Mouse (Mus musculus): ENCODE results near the gene Bad. TPM values are rescaled to one million over a fixed set of nuclear protein-coding genes. Genes with fewer than 3 reads are reported as not detected.

The Bad gene
- polyA plus RNA-seq, 1 experiment from 2014 or later = 90.4 TPM

DNA sequence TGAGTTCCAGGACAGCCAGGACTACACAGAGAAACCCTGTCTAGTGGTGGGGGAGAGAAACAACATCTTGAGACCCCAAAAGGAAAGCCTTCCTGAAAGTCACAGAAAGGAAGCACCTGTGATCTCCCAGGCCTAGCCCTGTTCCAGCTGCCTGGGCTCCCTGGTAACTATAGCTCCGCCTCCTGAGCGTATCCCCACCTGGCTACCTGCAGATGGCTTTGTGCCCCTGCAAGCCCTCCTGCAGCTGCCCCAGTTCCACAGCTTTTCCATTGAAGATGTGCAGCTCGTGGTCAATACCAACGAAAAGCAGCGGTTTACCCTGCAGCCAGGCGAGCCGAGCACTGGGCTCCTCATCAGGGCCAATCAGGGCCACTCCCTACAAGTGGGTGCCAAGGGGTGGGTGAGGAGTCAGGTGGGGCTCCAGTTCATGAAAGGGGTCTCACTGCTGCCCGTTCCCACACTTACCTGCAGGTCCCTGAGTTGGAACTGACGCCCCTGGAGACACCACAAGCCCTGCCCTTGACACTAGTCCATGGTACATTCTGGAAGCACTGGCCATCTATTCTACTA lies 56.1 kb downstream of the Bad start:
- 84% methylated on average over 9 of the region's 9 CpGs for WGBS
- Histone ChIP-seq H3K9me3 (no peaks in the 10 kb centered on the region), H3K4me3 (no peak overlapping the region)

DNA sequence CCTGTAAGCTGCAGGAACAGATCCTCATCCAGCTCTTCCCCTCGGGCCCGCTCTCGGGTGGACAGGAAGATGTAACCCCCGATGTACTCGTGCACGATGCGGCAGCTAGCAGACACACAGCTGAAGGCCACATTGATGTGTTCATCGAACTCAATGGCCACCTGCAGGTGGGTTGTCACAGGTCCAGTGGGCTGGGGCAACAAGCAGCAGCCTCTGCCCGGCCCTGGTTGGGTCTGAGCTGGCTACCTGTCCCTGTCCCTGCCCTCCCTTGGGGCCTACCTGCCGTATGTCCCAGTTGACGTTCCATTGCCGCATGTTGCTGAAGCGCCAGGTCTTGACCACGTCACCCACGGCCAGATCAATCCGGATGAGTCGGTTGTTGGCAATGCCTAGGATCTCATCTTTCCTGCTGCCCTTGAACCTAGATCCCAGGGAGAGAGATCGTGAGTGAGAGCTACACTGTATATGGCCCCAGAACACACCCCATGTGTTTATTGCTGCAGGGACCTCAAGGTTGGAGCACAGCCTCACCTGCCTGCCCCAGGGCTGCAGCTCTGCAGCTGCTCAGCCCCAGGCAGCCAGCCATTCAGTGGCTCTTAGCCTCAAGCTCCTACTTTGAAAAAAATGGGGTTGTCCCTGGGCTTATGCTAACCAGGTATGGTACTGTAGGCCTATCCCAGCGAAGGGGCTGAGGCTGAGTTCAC lies 57.9 kb downstream of the Bad start:
- peaks cover 28% of the 10 kb centered on the region for H3K4me1 ChIP-seq (replicated peaks)
- H3K27me3 ChIP-seq = no peaks in the 10 kb centered on the region
- H3K9ac ChIP-seq = no peak overlapping the region
- no peak overlapping the region for H3K4me2 ChIP-seq
- H3K27ac ChIP-seq (replicated peaks) = no peak overlapping the region
- no peak for ATAC-seq (ENCODE audit: low read depth)
- H3K4me3 ChIP-seq = no peak overlapping the region
- no peaks in the 10 kb centered on the region for H3K9me3 ChIP-seq
- H3K36me3 ChIP-seq = peaks cover 25% of the 10 kb centered on the region
- WGBS = 92% methylated on average over 19 of the region's 19 CpGs

More for the DNA sequence above, 56.1 kb downstream of the Bad start:
- Histone ChIP-seq H3K27me3 (no peaks in the 10 kb centered on the region), H3K4me1 (replicated peaks) (peaks cover 43% of the 10 kb centered on the region), H3K27ac (replicated peaks) (no peak overlapping the region), H3K9ac (no peak overlapping the region), H3K4me2 (no peak overlapping the region), H3K36me3 (peaks cover 25% of the 10 kb centered on the region)
- ATAC-seq (ENCODE audit: low read depth) = no peak

Small RNAs within 50 kb of the gene (microRNA-seq; reads per million reads assigned to microRNA genes)
- 1.3 reads per million for gene Mir6990

Other genes with a start within 250 kb of the Bad start
- gene Rps6ka4, start 101.2 kb upstream of the Bad start, polyA plus RNA-seq (2015; fragmentation: Nextera tagmentation; extraction: Ambion mirVana) = 8.4 and 9.8 TPM in 2 replicates
- 0.54 and 1.3 TPM in 2 replicates for gene Ccdc88b, start 83.7 kb upstream of the Bad start, polyA plus RNA-seq (2015; fragmentation: Nextera tagmentation; extraction: Ambion mirVana)
- 117 and 159 TPM in 2 replicates for gene Trmt112, start 32.2 kb upstream of the Bad start, polyA plus RNA-seq (2015; fragmentation: Nextera tagmentation; extraction: Ambion mirVana)
- gene Prdx5, start 31.8 kb upstream of the Bad start, polyA plus RNA-seq (2015; fragmentation: Nextera tagmentation; extraction: Ambion mirVana) = 294 and 302 TPM in 2 replicates
- 15.5 and 16.9 TPM in 2 replicates for gene Esrra, start 20.0 kb upstream of the Bad start, polyA plus RNA-seq (2015; fragmentation: Nextera tagmentation; extraction: Ambion mirVana)
- 3.0 and 7.9 TPM in 2 replicates for gene Catsperz, start 16.5 kb upstream of the Bad start, polyA plus RNA-seq (2015; fragmentation: Nextera tagmentation; extraction: Ambion mirVana)
- 3.4 and 5.2 TPM in 2 replicates for gene Kcnk4, start 7.3 kb upstream of the Bad start, polyA plus RNA-seq (2015; fragmentation: Nextera tagmentation; extraction: Ambion mirVana)
- gene Gpr137, start 619 bp downstream of the Bad start, polyA plus RNA-seq (2015; fragmentation: Nextera tagmentation; extraction: Ambion mirVana) = 50.6 and 57.0 TPM in 2 replicates
- 191 and 211 TPM in 2 replicates for gene Ppp1r14b, start 33.1 kb downstream of the Bad start, polyA plus RNA-seq (2015; fragmentation: Nextera tagmentation; extraction: Ambion mirVana)
- 23.8 and 27.3 TPM in 2 replicates for gene Plcb3, start 34.6 kb downstream of the Bad start, polyA plus RNA-seq (2015; fragmentation: Nextera tagmentation; extraction: Ambion mirVana)
- 104 and 120 TPM in 2 replicates for gene Fkbp2, start 38.6 kb downstream of the Bad start, polyA plus RNA-seq (2015; fragmentation: Nextera tagmentation; extraction: Ambion mirVana)
- 37.2 and 39.3 TPM in 2 replicates for gene Vegfb, start 45.8 kb downstream of the Bad start, polyA plus RNA-seq (2015; fragmentation: Nextera tagmentation; extraction: Ambion mirVana)
- 21.5 and 23.0 TPM in 2 replicates for gene Dnajc4, start 50.7 kb downstream of the Bad start, polyA plus RNA-seq (2015; fragmentation: Nextera tagmentation; extraction: Ambion mirVana)
- 22.6 and 25.8 TPM in 2 replicates for gene Nudt22, start 54.3 kb downstream of the Bad start, polyA plus RNA-seq (2015; fragmentation: Nextera tagmentation; extraction: Ambion mirVana)
- 14.9 and 18.2 TPM in 2 replicates for gene Trpt1, start 54.3 kb downstream of the Bad start, polyA plus RNA-seq (2015; fragmentation: Nextera tagmentation; extraction: Ambion mirVana)
- gene Fermt3, start 77.6 kb downstream of the Bad start, polyA plus RNA-seq (2015; fragmentation: Nextera tagmentation; extraction: Ambion mirVana) = 4.4 and 4.9 TPM in 2 replicates
- gene Stip1, start 98.1 kb downstream of the Bad start, polyA plus RNA-seq (2015; fragmentation: Nextera tagmentation; extraction: Ambion mirVana) = 244 and 248 TPM in 2 replicates
- 4.4 and 5.2 TPM in 2 replicates for gene Macrod1, start 114.9 kb downstream of the Bad start, polyA plus RNA-seq (2015; fragmentation: Nextera tagmentation; extraction: Ambion mirVana)
- 9.6 and 10.9 TPM in 2 replicates for gene Flrt1, start 163.9 kb downstream of the Bad start, polyA plus RNA-seq (2015; fragmentation: Nextera tagmentation; extraction: Ambion mirVana)